Mouse (Mus musculus): Measurements from ENCODE around the gene Bhlhb9.

DNA sequence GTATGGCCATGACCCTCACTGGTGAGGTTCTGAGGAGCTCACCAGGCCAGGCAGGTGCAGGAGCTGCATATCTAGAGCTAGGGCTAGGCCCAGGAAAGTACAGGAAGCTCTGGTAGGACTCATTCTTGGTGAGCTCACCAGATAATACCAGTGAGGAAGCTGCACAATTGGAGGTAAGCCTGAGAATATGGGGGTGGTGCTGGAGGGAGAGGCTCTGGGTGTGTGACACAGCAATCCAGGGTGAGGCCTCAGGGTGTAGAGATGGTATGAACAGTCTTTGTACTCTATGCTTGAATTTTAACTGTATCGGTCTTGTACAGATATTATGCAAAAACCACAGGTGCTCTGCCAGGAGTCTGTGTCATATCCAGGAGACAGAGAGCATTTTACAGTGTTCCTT is 82.2 kb downstream of the Bhlhb9 start:
- TF ChIP-seq RAD21 (IDR thresholded peaks at IDR 0.05; ENCODE audit: low read depth, low read length) (no peak), CTCF (IDR thresholded peaks at IDR 0.05 in 2 of 3, conservative IDR thresholded peaks at IDR 0.05 in 1 of 3; ENCODE audit: control insufficient read depth in 1 of 3, insufficient read depth in 1 of 3, low read depth in 2 of 3, low read length in 3 of 3, poor library complexity in 1 of 3, severe bottlenecking in 1 of 3) (no peak), EP300 (IDR thresholded peaks at IDR 0.05; ENCODE audit: low read depth in 1 of 2, low read length in 2 of 2) (no peak), TBP (IDR thresholded peaks at IDR 0.05; ENCODE audit: low read depth, low read length) (no peak), POLR2A (IDR thresholded peaks at IDR 0.05; ENCODE audit: control insufficient read depth in 1 of 2, insufficient read depth in 1 of 2, low read depth in 1 of 2, low read length in 2 of 2, poor library complexity in 1 of 2) (no peak), JUND (IDR thresholded peaks at IDR 0.05; ENCODE audit: low read depth, low read length) (no peak), USF2 (IDR thresholded peaks at IDR 0.05; ENCODE audit: borderline replicate concordance in 1 of 2, insufficient read depth in 1 of 2, low read depth in 1 of 2, low read length in 2 of 2) (no peak), POLR2AphosphoS2 (IDR thresholded peaks at IDR 0.05; ENCODE audit: low read length) (no peak), CHD1 (IDR thresholded peaks at IDR 0.05; ENCODE audit: low read depth, low read length) (no peak), BHLHE40 (IDR thresholded peaks at IDR 0.05; ENCODE audit: borderline replicate concordance, low read depth, low read length) (no peak), ZNF384 (IDR thresholded peaks at IDR 0.05; ENCODE audit: low read depth, low read length) (no peak), ETS1 (IDR thresholded peaks at IDR 0.05; ENCODE audit: low read depth, low read length) (no peak), RCOR1 (IDR thresholded peaks at IDR 0.05; ENCODE audit: low read depth, low read length) (no peak), NELFE (IDR thresholded peaks at IDR 0.05; ENCODE audit: low read depth, low read length) (no peak)
